Mouse (Mus musculus) bone marrow, adult 2 months (tissue): ENCODE measurements at regions not wholly inside any gene's neighbourhood (a gene's known extent, or its start where the extent isn't known, plus 50 kb on each side); places are given as distances from the start of the nearest gene placed in this dataset.

ENCODE experiments used
- H3K27ac ChIP-seq: fragments of 200-500 bp; 2 replicates; pipeline ENCODE4 v1.5.1; 2012; ENCODE audit warnings: low read depth, mild to moderate bottlenecking, control low read depth, inconsistent platforms, low read length; ENCODE audit not compliant: control insufficient read depth, poor library complexity, insufficient read depth
- H3K4me1 ChIP-seq: fragments of 200-500 bp; 2 replicates; pipeline ENCODE4 v1.6.1; 2011; ENCODE audit warnings: low read length; ENCODE audit not compliant: control insufficient read depth, insufficient read depth
- H3K4me3 ChIP-seq: fragments of 200-500 bp; replicated peaks from 2 replicates; pipeline ENCODE3; 2011; ENCODE audit warnings: mild to moderate bottlenecking, low read depth, low read length, control low read depth; ENCODE audit not compliant: control insufficient read depth
- CTCF ChIP-seq: fragments of 200-500 bp; IDR thresholded peaks from 2 replicates; pipeline ENCODE4 v1.5.1; 2011; ENCODE audit warnings: low read length, control low read depth; ENCODE audit not compliant: control insufficient read depth, insufficient read depth
- POLR2A ChIP-seq: fragments of 200-500 bp; IDR thresholded peaks from 2 replicates; pipeline ENCODE4 v1.6.1; 2011; ENCODE audit warnings: low read depth, mild to moderate bottlenecking, control low read depth, low read length, borderline replicate concordance; ENCODE audit not compliant: control insufficient read depth
- WGBS: fragments of 180-500 bp; shearing (Covaris S2); methylation state at CpG from one replicate; pipeline ENCODE4 v1.1.7; 2018; 5-methylcytosine and 5-hydroxymethylcytosine counted together

DNA sequence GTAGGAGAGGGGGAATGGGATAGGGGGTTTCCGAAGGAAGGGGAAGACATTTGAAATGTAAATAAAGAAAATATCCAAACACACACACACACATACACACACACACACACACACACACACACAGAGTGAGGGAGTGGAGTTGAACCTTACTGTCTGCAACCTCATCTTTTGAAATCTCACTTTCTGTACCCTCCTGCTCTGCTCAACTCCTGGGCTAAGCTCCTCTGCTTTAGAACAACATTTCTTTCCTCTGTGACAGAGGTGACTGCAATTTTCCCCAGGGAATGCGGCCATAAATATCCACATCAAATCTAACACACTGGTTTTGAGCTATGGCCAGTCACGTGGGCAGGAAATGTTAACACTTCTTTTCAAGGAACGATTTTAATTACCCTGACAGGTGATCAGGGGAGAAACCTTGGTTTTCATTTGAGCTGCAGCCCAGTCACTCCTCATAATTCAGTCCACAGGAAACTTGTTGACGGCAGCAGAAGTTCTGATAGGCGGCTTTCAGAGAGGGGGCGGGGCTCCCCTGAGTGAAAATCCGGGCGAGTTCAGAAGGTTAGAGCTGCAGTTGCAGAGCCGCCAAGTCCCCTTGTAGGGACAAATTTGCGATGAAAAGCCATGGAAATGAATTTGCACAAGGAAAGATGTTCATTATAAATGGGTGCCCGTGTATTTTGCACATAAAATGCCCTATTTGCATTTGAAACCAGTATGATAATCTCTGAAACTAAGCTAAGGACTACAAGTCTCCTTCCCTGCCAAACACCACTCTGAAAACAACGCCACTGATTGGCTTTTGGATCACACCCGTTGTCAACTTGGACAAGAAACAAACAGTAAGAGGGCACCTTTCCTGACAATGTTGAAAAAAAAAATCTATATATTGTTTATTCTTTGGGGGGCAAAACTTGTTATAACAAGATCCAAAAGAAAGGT lies 63.0 kb upstream of the L3mbtl4 start:
- Histone ChIP-seq H3K4me1 (no peaks in the 10 kb centered on the region), H3K27ac (no peak overlapping the region), H3K4me3 (no peak overlapping the region)
- TF ChIP-seq CTCF (no peak), POLR2A (no peak)
- 9% methylated on average over 14 of the region's 14 CpGs for WGBS

DNA sequence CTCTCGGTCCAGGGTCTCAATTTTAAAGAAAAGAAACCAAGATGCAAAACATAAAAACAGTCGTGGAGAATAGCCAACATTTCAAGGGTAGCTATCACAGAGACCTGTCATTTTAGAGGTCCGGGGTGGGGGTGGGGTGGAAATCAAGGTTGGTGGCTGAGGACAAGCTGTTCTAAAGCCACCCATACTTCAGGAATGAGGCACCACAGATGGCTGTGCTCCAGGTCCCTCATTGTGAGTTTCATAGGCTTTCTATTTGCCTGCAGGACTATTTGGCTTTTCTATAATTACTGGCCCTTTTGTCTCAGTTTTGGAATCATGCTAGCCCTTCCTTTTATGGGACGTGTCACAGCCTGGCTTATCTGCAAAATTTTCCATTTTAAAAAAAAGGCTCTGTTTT lies 55.4 kb upstream of the L3mbtl4 start:
- TF ChIP-seq CTCF, result no peak
- TF ChIP-seq POLR2A, result no peak
- 73% methylated on average over 4 of the region's 4 CpGs for WGBS
- Histone ChIP-seq H3K4me3 (no peak overlapping the region), H3K27ac (no peak overlapping the region), H3K4me1 (no peaks in the 10 kb centered on the region)

GRCm38 (mm10) chr17:68223170-68223569 lies 50.4 kb upstream of the L3mbtl4 start:
- Histone ChIP-seq H3K27ac (no peak overlapping the region), H3K4me1 (no peaks in the 10 kb centered on the region), H3K4me3 (no peak overlapping the region)
- TF ChIP-seq CTCF, result no peak
- no peak for TF ChIP-seq POLR2A
- 66% methylated on average over 3 of the region's 3 CpGs for WGBS
